ENCODE assay signal across 10 mouse cellular contexts in the genomic region with DNA sequence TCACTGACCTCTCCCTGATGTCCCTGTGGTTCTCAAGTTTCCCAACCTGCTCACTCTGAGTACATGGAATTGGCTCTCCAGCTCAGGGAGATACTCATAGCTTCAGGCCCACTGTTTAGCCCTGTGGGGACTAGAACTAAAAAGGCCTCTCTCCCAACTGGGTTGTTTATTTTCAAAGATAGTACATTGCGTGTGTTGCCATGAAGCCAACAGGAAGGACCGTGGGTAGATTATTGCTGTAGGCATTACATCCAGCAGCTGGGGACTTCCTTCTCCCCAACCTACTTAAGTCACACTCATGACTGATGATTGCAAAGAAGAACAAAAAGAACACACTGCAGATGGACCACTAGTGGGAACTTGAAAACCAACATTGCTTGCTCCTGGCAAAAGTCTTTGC.
A peak's percentile ranks its signal among the peaks of the same experiment; 100 is the strongest.
DNase-seq lines count a peak whose midpoint lies in the region; ATAC-seq lines count a peak whose summit lies in the region.
"Had no signal": no experiment of that assay in that cellular context is flagged by ENCODE, and none has a peak within 500 bp of the region (broad histone marks: within the 10 kb centered on the region; RNA-seq: fewer than 3 reads in every experiment).

No protein-coding gene starts in this region.

- no peak overlapping the region for H3K9ac ChIP-seq in hindbrain, embryonic 16.5 days (ENCODE audit: low read depth, low read length)
- no peak overlapping the region for H3K9ac ChIP-seq in embryonic facial prominence, embryonic 12.5 days
- H3K9ac ChIP-seq in limb, embryonic 13.5 days = no peak overlapping the region

- WGBS in hindbrain, embryonic 10.5 days = 86% methylated on average over 2 of the region's 2 CpGs
- WGBS in hindbrain, embryonic 16.5 days = 47% methylated on average over 2 of the region's 2 CpGs
- WGBS in embryonic facial prominence, embryonic 12.5 days = 50% methylated on average over 2 of the region's 2 CpGs
- WGBS in limb, embryonic 13.5 days = 69% methylated on average over 2 of the region's 2 CpGs

- H3K27ac ChIP-seq in hindbrain, embryonic 10.5 days = peak overlapping the region; percentile 78
- H3K27ac ChIP-seq in hindbrain, embryonic 16.5 days (ENCODE audit: low read depth, low read length) = no peak overlapping the region
- peak overlapping the region; percentile 65 for H3K27ac ChIP-seq in embryonic facial prominence, embryonic 12.5 days
- H3K27ac ChIP-seq in limb, embryonic 13.5 days = peak overlapping the region; percentile 92
- H3K27ac ChIP-seq: macrophage had no signal

- no peak overlapping the region for H3K4me2 ChIP-seq in hindbrain, embryonic 16.5 days (ENCODE audit: low read length)
- no peak overlapping the region for H3K4me2 ChIP-seq in embryonic facial prominence, embryonic 12.5 days (replicated peaks)
- no peak overlapping the region for H3K4me2 ChIP-seq in limb, embryonic 13.5 days (replicated peaks)

- H3K36me3 ChIP-seq in hindbrain, embryonic 10.5 days = no peaks in the 10 kb centered on the region
- H3K36me3 ChIP-seq in hindbrain, embryonic 16.5 days (ENCODE audit: control insufficient read depth, insufficient read depth, low read length) = no peaks in the 10 kb centered on the region
- no peaks in the 10 kb centered on the region for H3K36me3 ChIP-seq in embryonic facial prominence, embryonic 12.5 days
- H3K36me3 ChIP-seq in limb, embryonic 13.5 days = no peaks in the 10 kb centered on the region

- no peak overlapping the region for H3K4me3 ChIP-seq in hindbrain, embryonic 10.5 days
- H3K4me3 ChIP-seq in hindbrain, embryonic 16.5 days (ENCODE audit: low read length) = no peak overlapping the region
- no peak overlapping the region for H3K4me3 ChIP-seq in embryonic facial prominence, embryonic 12.5 days
- H3K4me3 ChIP-seq in limb, embryonic 13.5 days = no peak overlapping the region

- no peak for DNase-seq in hindbrain, embryonic 10.5 days (ENCODE audit: low spot score)
- DNase-seq in 3T3-L1 (ENCODE audit: low read depth, low spot score) = peak; percentile 51
- no peak for DNase-seq in thymus, postnatal 0 days (ENCODE audit: low spot score)
- no peak for DNase-seq in adrenal gland, postnatal 4 days (ENCODE audit: low spot score in 2 of 2)
- DNase-seq: layer of hippocampus, adult 9-11 months; right cerebral cortex, postnatal 14 days had no signal

- ATAC-seq in hindbrain, embryonic 16.5 days = no peak
- ATAC-seq in embryonic facial prominence, embryonic 12.5 days (ENCODE audit: insufficient number of reproducible peaks, insufficient read depth, low FRiP score, low TSS enrichment) = no peak
- 0 out of 2 replicates have a peak, but pooled peaks have one; percentile 6 for ATAC-seq in limb, embryonic 13.5 days (ENCODE audit: low FRiP score, low read depth)

- H3K27me3 ChIP-seq in hindbrain, embryonic 10.5 days (ENCODE audit: insufficient read depth, poor library complexity, severe bottlenecking) = no peaks in the 10 kb centered on the region
- no peaks in the 10 kb centered on the region for H3K27me3 ChIP-seq in hindbrain, embryonic 16.5 days (replicated peaks; ENCODE audit: control insufficient read depth, insufficient read depth, low read length)
- no peaks in the 10 kb centered on the region for H3K27me3 ChIP-seq in embryonic facial prominence, embryonic 12.5 days
- no peaks in the 10 kb centered on the region for H3K27me3 ChIP-seq in limb, embryonic 13.5 days

- no peaks in the 10 kb centered on the region for H3K9me3 ChIP-seq in hindbrain, embryonic 10.5 days
- no peaks in the 10 kb centered on the region for H3K9me3 ChIP-seq in hindbrain, embryonic 16.5 days (ENCODE audit: control insufficient read depth, low read length)
- H3K9me3 ChIP-seq in embryonic facial prominence, embryonic 12.5 days = no peaks in the 10 kb centered on the region
- no peaks in the 10 kb centered on the region for H3K9me3 ChIP-seq in limb, embryonic 13.5 days

- peaks cover 58% of the 10 kb centered on the region for H3K4me1 ChIP-seq in hindbrain, embryonic 10.5 days (replicated peaks)
- peaks cover 17% of the 10 kb centered on the region for H3K4me1 ChIP-seq in hindbrain, embryonic 16.5 days (ENCODE audit: control insufficient read depth, insufficient read depth, low read depth, low read length)
- peaks cover 36% of the 10 kb centered on the region for H3K4me1 ChIP-seq in embryonic facial prominence, embryonic 12.5 days
- H3K4me1 ChIP-seq in limb, embryonic 13.5 days = peaks cover 66% of the 10 kb centered on the region
